ENCODE assay signal across 16 mouse cellular contexts in the genomic region with DNA sequence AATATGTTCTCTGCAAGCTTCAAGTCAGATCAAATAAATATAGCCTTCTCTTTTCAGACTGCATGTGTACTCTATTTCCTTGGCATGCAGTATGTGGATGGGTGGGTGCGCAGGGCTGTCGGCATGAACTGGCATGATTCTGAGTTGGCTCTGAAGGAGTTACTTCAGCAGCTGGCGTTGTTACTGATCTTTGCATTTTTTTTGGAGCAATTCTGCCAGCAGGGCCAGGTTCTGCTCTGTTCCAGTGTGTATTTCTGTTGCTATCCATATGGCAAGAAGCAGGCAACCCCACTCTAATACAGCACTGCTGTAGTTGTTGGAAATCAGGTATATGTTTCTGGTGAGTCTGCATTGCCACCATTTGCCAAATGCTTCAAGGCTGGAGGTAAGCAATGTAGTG. TPM values are rescaled to one million over a fixed set of nuclear protein-coding genes. Genes with fewer than 3 reads are reported as not detected.
DNase-seq lines count a peak whose midpoint lies in the region; ATAC-seq lines count a peak whose summit lies in the region.
"Had no signal": no experiment of that assay in that cellular context is flagged by ENCODE, and none has a peak within 500 bp of the region (broad histone marks: within the 10 kb centered on the region; RNA-seq: fewer than 3 reads in every experiment).

No protein-coding gene starts in this region.

- no peak overlapping the region for H3K4me2 ChIP-seq in forebrain, embryonic 16.5 days (ENCODE audit: low read length)
- H3K4me2 ChIP-seq: liver, embryonic 11.5 days had no signal

- intact Hi-C loops in heart, postnatal 14 days (cut with DNase I), result no loop called here

- peak overlapping the region; percentile 83 for H3K27ac ChIP-seq in forebrain, embryonic 16.5 days (ENCODE audit: low read length)
- H3K27ac ChIP-seq: stomach, postnatal 0 days had no signal

- 61% methylated on average over 3 of the region's 3 CpGs for WGBS in forebrain, embryonic 16.5 days

- no peak overlapping the region for H3K4me3 ChIP-seq in forebrain, embryonic 16.5 days (replicated peaks; ENCODE audit: low read length)

- no peaks in the 10 kb centered on the region for H3K36me3 ChIP-seq in forebrain, embryonic 16.5 days (ENCODE audit: control insufficient read depth, insufficient read depth)

- H3K9ac ChIP-seq in forebrain, embryonic 16.5 days (replicated peaks; ENCODE audit: low read depth, low read length), result no peak overlapping the region

- H3K9me3 ChIP-seq in forebrain, embryonic 16.5 days (ENCODE audit: control insufficient read depth, low read length), result no peaks in the 10 kb centered on the region

- no peaks in the 10 kb centered on the region for H3K27me3 ChIP-seq in forebrain, embryonic 16.5 days (replicated peaks; ENCODE audit: control insufficient read depth, insufficient read depth, low read length)

- peaks cover 7% of the 10 kb centered on the region for H3K4me1 ChIP-seq in forebrain, embryonic 16.5 days (replicated peaks; ENCODE audit: control insufficient read depth, insufficient read depth, low read length)

- DNase-seq in brain, embryonic 18.5 days (ENCODE audit: low read depth, low spot score), result peak; percentile 61
- peak; percentile 44 to 67 for DNase-seq in layer of hippocampus, postnatal 14 days (ENCODE audit: low spot score in 2 of 2)
- peak; percentile 46 to 68 for DNase-seq in right cerebral cortex, adult 2 months (ENCODE audit: low spot score in 2 of 2)
- DNase-seq in heart, postnatal 14 days, result no peak
- no peak for DNase-seq in gastrocnemius, adult 18-20 months (ENCODE audit: low spot score)
- DNase-seq in adipocyte (ENCODE audit: low spot score), result no peak
- DNase-seq: cerebellum, postnatal 25 days; gastrocnemius, postnatal 25 days; kidney, postnatal 10 days; lung, postnatal 14 days had no signal

- peak; percentile 92 for ATAC-seq in forebrain, embryonic 16.5 days

RNA-seq across cellular contexts. Expression of a gene that starts 10.6 kb away (rescaled TPM):
- 26.8 and 27.5 TPM in 2 replicates for polyA plus RNA-seq in forebrain, embryonic 16.5 days (2015; fragmentation: Nextera tagmentation; extraction: Ambion mirVana)
- total RNA-seq in layer of hippocampus, postnatal 14 days (2021), result 10 to 100 TPM; 45.6 to 49.2 TPM
- total RNA-seq in heart, postnatal 14 days (2021), result 10 to 100 TPM; 65.2 to 68.8 TPM
- 10 to 100 TPM; 49.4 to 53.7 TPM for total RNA-seq in gastrocnemius, adult 18-20 months (2021)

RNA-seq across cellular contexts. Expression of a gene that starts 10.9 kb away (rescaled TPM):
- not detected in 2 replicates for polyA plus RNA-seq in forebrain, embryonic 16.5 days (2015; fragmentation: Nextera tagmentation; extraction: Ambion mirVana)
- total RNA-seq in layer of hippocampus, postnatal 14 days (2021), result under 1 TPM in 1 of 2 experiments, not detected in 1; 0.78 TPM
- under 1 TPM in 1 of 2 experiments, not detected in 1; 0.83 TPM for total RNA-seq in heart, postnatal 14 days (2021)
- total RNA-seq in gastrocnemius, adult 18-20 months (2021), result under 1 TPM in 1 of 2 experiments, not detected in 1; 0.57 TPM
- total RNA-seq: neutrophil, adult 5-6 weeks had no signal
- polyA plus RNA-seq: heart, embryonic 16.5 days; liver, embryonic 11.5 days; small intestine, adult 2 months; stomach, postnatal 0 days had no signal

RNA-seq across cellular contexts. Expression of a gene that starts 36.3 kb away (rescaled TPM):
- 50.4 and 56.5 TPM in 2 replicates for polyA plus RNA-seq in forebrain, embryonic 16.5 days (2015; fragmentation: Nextera tagmentation; extraction: Ambion mirVana)
- 10 to 100 TPM; 10.9 to 13.0 TPM for total RNA-seq in layer of hippocampus, postnatal 14 days (2021)
- 10 to 100 TPM; 22.8 to 37.2 TPM for total RNA-seq in heart, postnatal 14 days (2021)
- total RNA-seq in gastrocnemius, adult 18-20 months (2021), result 10 to 100 TPM; 13.1 to 20.4 TPM

Comparison
In these comparisons a context has a peak if more than half of its experiments do, and no peak if none do; other contexts are left out.
1. DNase-seq: peak in brain, embryonic 18.5 days (single experiment), layer of hippocampus, postnatal 14 days (2 of 2) and right cerebral cortex, adult 2 months (2 of 2); none in heart, postnatal 14 days (0 of 2), gastrocnemius, adult 18-20 months (single experiment) and adipocyte (single experiment).